Mouse (Mus musculus) layer of hippocampus, adult 2 months (tissue): ENCODE measurements around the gene Srrm3. TPM values are rescaled to one million over a fixed set of nuclear protein-coding genes. Genes with fewer than 3 reads are reported as not detected.

Experiments used
- DNase-seq, 2 experiments: peaks; one replicate each; pipeline ENCODE4 v3.0.0; 2022; ENCODE audit warnings: low spot score in 2 of 2
- H3K27ac ChIP-seq: fragments of 200-600 bp; 2 replicates; pipeline ENCODE4 v1.8.1; 2022
- H3K4me3 ChIP-seq: fragments of 200-600 bp; 2 replicates; pipeline ENCODE4 v1.8.1; 2022; ENCODE audit warnings: mild to moderate bottlenecking
- CTCF ChIP-seq: fragments of 200-600 bp; conservative IDR thresholded peaks from 2 replicates; pipeline ENCODE4 v1.8.1; 2022; ENCODE audit warnings: antibody characterized with exemption, mild to moderate bottlenecking, moderate library complexity
- long read RNA-seq, 2 experiments: library from polyadenylated mRNA; stranded (forward); transcript quantifications; one replicate each; pipeline ENCODE4 v2.0.0; 2021; ENCODE audit warnings: borderline mapping rate in 2 of 2
- total RNA-seq, 2 experiments: library from RNA; stranded (reverse); gene quantifications; 2 replicates each; pipeline ENCODE4 v1.2.3; 2021

Gene Srrm3
- 10 to 100 TPM; 80.9 to 81.4 TPM for total RNA-seq
- long read RNA-seq, experiment 1, partial matches to known transcripts = 11 of 27 reads
- long read RNA-seq, experiment 1, other reads (novel, unspliced or antisense) = 16 of 27 reads
- long read RNA-seq, experiment 2, partial matches to known transcripts = 12 of 32 reads
- long read RNA-seq, experiment 2, other reads (novel, unspliced or antisense) = 20 of 32 reads

DNA sequence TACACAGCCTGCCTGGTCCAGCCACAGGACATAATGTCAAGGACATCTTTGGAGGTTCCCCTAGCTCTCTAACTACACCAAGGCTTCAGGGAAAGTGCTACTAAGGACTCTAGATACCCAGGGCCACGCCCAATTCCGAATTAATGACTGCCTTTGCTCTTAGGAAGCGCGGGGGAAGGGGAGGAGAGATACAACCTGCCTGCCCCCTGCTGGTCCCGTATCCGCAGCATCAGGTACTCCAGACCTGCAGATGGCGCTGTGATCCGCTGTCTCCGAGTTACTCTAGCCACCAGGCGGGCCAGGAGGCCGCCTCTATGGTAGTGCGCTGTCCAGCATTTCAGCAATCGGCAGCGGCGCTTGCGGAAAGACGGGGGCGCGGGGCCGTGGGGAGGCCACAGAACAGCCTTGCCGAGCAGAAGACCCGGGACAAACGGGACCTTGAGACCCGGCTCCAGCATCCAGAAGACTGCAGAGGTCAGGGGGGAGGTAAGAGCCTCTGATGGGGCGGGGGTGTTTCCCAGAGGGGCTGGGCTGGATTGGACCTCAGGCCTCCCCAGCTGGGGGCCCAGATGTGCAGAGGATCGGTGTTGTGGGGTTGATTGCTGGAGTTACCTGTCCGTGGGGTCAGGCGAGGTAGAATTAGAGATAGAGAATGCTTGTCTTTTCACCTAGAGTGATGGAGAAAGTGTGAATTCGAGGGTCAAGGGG, at the start of gene Srrm3:
Gene Srrm3 (plus strand): TSS at position 336 of the 708 bp plus-strand sequence.
- peak; percentile 98 for TF ChIP-seq CTCF
- Histone ChIP-seq H3K27ac (peak within 1 kb of the TSS; percentile 94), H3K4me3 (peak within 1 kb of the TSS; percentile 78)
- DNase-seq = peak; percentile 92 to 96

DNA sequence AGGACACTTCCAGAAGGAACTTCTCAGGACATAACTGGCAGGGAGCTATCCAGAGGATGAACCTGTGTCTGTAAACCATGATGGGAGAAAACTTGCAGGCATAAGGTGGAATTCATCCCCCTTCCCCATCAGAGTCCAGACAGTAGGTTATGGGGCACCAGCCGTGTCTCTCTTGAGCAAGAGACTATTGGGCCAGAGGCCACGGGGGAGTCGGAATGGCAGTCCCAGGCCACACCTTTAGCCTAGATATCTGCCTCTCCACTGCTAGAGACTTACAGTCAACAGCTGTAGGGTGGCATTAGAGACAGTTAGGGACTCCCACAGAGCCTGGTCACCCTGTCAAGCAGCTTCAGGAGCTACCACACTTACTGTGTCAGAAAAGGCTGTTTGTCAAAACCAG, 44.8 kb upstream of the Srrm3 start:
- no peak for TF ChIP-seq CTCF
- no peak overlapping the region for H3K27ac ChIP-seq
- no peak overlapping the region for H3K4me3 ChIP-seq
- no peak for DNase-seq

DNA sequence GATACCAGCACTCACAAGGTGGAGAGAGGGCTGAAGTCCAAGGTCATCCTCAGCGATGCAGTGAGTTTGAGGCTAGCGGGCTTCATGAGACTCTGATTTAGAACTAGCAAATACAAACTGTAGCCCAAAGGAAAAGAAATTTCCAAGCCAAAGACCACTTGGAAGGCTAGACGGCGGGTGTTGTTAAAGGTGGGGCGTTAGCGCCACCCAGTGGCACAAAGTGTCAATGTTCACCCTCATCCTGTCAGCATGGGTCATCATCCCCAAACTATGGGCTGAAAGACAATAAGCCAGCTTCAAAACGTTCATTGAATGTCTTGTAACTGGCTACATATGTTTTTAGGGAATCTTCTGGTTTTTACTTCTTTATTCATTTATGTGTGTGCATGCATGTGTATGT, 43.2 kb upstream of the Srrm3 start:
- Histone ChIP-seq H3K4me3 (no peak overlapping the region), H3K27ac (no peak overlapping the region)
- TF ChIP-seq CTCF = peak; percentile 95
- peak; percentile 52 to 80 for DNase-seq

DNA sequence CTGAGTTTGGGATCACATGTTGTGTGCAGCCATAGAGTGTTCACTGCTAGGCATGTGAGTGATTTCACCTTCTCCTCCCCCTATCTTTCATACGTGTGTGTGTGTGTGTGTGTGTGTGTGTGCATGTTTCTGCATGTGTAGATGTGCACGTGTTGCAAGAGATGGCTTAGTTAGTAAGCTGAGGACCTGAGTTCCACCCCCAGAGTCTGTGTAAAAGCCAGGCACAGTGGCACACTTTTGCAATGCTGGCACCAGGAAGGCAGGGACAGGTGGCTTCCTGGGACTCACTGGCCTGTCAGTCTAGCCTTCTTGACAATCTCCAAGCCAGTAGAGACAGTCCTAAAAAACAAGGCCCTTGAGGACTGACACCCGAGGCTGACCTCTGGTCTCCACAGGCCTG, 41.7 kb upstream of the Srrm3 start:
- Histone ChIP-seq H3K4me3 (no peak overlapping the region), H3K27ac (no peak overlapping the region)
- DNase-seq = no peak
- no peak for TF ChIP-seq CTCF

DNA sequence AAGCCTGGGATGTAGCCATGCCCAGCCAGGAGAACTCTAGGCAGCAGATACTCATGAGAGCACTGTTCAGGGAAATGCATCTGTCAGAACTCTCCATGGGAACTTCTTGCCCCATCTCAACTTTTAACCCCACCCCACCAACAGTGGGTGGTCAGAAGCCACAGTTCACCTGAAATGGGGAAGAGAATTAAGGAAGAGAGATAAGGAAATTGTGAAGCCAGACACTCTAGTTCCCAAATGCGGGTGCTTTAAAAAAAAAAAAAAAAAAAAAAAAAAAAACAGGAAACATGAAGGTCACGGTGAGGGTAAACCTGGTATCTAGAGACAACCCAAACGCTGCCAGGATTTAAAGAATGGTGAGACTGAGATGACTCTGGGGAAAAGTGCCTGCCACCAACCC, 34.2 kb upstream of the Srrm3 start:
- no peak overlapping the region for H3K27ac ChIP-seq
- no peak overlapping the region for H3K4me3 ChIP-seq
- TF ChIP-seq CTCF = no peak
- DNase-seq = no peak

DNA sequence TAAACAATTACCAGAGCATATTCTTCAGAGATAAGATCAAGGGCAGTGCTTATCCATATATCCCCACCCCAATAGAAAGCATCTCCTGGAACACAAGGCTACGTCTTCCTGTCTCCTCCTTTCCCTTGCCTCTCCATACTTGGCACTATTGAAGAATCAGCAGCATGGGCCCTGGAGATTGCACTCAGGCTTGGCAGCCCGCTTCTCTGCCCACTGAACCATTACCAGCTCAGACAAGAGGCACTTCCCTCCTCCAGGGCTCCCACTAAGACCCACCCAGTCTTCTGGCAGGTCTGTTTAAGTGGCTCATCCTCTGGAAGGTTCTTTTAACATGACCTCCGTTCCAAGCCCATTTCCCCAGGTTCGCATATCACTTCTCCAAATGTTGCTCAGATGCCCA, 30.1 kb upstream of the Srrm3 start:
- no peak overlapping the region for H3K27ac ChIP-seq
- DNase-seq = no peak
- H3K4me3 ChIP-seq = no peak overlapping the region
- no peak for TF ChIP-seq CTCF

DNA sequence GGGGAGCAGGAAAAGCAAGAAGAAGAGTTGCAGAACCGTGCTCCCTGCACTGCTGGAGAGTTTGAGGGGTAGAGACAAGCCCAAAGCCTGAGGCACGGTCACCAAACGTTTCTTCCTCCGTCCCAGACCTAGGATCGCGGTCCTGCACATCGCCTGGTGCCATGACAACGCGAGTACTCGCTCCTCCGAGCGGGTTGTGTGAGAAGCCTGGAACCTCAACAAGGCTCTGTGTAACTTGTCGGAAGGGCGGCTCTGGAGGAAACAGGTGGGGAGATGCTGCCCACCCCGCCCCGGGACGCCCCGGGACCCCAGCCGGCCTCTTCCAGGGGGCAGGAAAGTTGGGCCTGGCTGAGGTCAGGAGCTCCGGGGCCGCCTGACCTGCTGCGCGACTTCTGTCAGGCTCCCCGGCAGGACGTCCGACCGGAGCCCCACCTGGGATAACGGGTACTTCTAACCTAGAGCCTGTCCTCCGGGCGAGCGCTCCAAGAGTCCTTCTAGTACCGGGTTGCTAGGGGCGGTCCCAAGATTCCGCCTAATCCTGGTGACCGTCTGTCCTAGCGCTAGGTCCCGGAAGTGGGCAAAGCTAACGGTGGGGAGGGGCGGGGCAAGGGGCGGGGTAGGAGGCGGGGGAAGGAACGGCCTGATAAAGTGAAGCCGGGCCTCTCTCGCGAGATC, 28.8 kb upstream of the Srrm3 start, which contains the start of gene Styxl1:
Gene Styxl1 (minus strand): TSS at position 590 of the 675 bp plus-strand sequence.
- peak in 1 of 2 experiments; percentile 29 for DNase-seq
- peak within 1 kb of the TSS; percentile 95 for H3K27ac ChIP-seq
- peak within 1 kb of the TSS; percentile 83 for H3K4me3 ChIP-seq
- no peak for TF ChIP-seq CTCF

DNA sequence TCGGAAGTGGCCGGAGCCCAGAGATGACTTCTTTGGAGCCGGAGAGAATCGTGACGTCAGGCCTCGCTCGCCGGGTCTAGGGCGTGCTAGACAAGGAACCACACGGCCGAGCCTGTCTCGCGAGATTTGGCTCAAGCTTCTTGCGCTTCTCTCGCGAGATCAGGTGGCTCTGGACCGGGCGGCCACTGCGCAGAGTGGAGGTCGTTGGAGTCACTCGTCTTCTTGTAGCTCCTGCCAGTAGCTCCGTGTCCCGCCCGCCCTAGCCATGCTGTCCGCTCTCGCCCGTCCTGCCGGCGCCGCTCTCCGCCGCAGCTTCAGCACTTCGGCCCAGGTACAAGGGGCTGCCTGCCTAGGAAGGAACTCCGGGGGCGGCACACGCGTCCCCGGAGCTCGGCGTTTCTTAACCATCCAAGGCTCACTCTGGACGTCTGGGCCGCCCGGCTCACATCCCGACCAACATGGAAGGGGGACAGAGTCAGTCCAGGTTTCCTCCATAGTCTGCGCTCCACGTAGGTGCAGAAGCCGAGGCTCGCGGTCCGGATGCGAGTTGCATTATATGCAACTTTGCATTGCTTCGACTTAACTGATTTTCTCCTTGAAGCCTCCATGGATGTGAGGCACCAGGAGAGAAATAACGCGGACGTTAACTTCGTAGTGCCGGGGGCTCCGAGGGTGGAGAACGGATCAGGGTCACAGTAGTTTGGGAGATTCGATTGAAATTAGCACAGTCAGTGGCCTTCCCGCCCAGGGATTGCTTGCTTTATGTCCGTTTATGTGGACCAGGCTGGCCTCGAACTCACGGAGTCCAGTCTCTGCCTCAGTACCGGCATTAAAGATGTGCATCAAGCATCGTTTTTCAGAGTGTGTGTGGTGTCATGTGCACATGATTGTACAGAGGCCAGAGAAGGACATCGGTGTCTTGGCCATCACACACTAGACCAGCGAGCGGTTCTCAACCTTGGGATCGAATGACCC, 27.9 kb upstream of the Srrm3 start, which contains the start of gene Mdh2:
Gene Mdh2 (plus strand): TSS at position 10 of the 975 bp plus-strand sequence.
- TF ChIP-seq CTCF = no peak
- Histone ChIP-seq H3K4me3 (peak within 1 kb of the TSS; percentile 83), H3K27ac (peak within 1 kb of the TSS; percentile 95)
- peak; percentile 98 to 99 for DNase-seq

DNA sequence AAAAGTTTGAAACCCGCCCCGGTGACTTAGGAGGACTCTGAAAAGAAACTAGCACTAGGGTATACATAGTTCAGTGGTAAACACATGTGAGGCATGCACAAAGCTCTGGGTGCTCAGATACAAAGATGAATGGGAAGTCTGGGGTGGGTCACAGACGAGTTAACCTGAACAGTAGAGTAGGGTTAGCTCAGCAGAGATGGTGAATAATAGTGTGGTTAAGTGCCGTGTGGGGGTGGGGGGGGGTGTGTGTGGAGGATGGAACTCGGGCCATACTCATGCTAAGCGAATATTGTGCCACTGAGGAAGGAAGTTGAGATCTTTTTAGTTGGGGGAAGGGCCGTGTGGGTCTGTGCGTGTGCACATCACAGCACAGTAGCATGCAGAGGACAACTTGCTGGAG, 26.4 kb upstream of the Srrm3 start:
- no peak for DNase-seq
- Histone ChIP-seq H3K4me3 (no peak overlapping the region; the same call in 1 of the 2 replicates), H3K27ac (no peak overlapping the region)
- TF ChIP-seq CTCF = no peak

DNA sequence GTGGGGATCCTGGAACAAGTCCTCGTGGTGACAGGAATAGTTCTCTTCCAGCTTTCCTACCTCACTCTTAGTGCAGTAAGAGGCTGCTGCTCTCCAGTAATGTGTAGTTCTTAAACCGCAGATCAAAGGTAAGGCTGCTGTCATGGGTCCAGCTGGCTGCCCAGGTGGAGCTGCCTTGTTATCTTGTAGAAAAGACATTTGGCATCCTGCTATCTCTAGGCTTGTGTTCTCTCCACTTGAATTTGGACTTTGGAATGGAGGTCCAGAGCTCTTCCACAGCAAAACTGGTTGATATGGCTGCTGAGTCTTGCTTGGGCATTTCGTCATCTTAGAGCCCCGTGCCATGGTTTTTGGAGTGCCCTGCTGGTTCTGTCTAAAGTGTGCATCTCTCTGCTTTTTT, 23.8 kb upstream of the Srrm3 start:
- no peak for TF ChIP-seq CTCF
- DNase-seq = no peak
- Histone ChIP-seq H3K27ac (no peak overlapping the region), H3K4me3 (no peak overlapping the region)

DNA sequence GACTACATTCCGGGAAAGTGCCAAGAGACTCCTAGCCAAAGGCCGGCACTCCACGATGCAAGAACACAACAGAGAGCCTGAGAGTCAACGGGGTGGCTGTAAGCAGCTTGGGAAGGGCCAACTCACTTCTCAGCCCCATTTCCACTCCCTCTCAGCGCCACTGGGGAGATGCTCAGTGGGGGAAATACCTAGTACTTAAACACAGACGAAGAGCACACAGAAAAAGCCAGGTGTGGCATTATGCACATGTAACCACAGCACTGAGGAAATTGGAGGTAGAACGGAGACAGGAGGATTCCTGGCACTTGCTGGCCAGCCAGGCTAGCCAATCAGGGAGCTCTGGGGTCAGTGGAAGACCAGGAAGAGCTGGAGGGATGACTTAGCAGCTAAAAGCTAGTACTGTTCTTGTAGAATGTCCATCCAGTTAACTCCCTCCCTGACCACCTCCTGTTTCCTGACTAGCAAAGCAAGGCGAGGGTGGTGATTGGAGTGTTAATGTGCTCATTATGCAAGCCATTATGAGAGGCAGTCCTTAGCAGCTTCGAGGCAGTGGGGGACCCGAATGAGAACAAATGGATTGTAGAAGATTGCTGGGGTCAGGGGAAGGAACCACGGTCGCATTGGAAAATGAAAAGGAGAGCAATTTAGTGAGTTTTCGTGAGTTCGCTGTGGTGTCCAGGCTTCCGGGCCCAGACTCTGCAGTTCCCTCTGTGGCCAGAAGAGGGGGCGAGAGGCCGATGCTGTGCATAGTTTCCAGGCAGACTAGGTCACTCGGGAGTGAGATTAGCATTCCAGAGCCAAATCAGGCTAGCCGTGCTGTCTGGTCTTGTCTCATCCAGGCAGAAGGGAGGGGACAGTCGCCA, 12.5 kb upstream of the Srrm3 start:
- peak; percentile 98 for TF ChIP-seq CTCF
- Histone ChIP-seq H3K4me3 (peak overlapping the region; percentile 38), H3K27ac (peak overlapping the region; percentile 76)
- peak; percentile 83 to 93 for DNase-seq
